Mouse (Mus musculus) neural tube, embryonic 15.5 days (tissue): ENCODE measurements around the gene Olfr616. TPM values are rescaled to one million over a fixed set of nuclear protein-coding genes. Genes with fewer than 3 reads are reported as not detected.
"Not testable (repeated sequence)": the region's sequence is repeated elsewhere in the genome, so short reads cannot be mapped to it uniquely, and the experiment has no call there.

Experiments
- ATAC-seq: fragments of 200-750 bp; cut with Nextera tagmentation; 2 replicates; pipeline ENCODE4 v1.8.0; 2017; ENCODE audit warnings: mild to moderate bottlenecking, moderate TSS enrichment, moderate library complexity; ENCODE audit not compliant: low FRiP score
- H3K27ac ChIP-seq: fragments of 300-500 bp; sonication (generic); replicated peaks from 2 replicates; pipeline ENCODE4 v1.5.1; 2015; ENCODE audit warnings: mild to moderate bottlenecking, inconsistent platforms
- H3K27me3 ChIP-seq: fragments of 300-500 bp; sonication (generic); replicated peaks from 2 replicates; pipeline ENCODE4 v1.6.1; 2015; ENCODE audit warnings: inconsistent platforms
- H3K36me3 ChIP-seq: fragments of 300-500 bp; sonication (generic); 2 replicates; pipeline ENCODE4 v1.6.1; 2015; ENCODE audit warnings: inconsistent platforms
- H3K4me1 ChIP-seq: fragments of 300-500 bp; sonication (generic); 2 replicates; pipeline ENCODE4 v1.6.1; 2015; ENCODE audit warnings: inconsistent platforms
- H3K4me2 ChIP-seq: fragments of 300-500 bp; sonication (generic); 2 replicates; pipeline ENCODE4 v1.6.1; 2015; ENCODE audit warnings: inconsistent platforms, mild to moderate bottlenecking, moderate library complexity
- H3K4me3 ChIP-seq: fragments of 300-500 bp; sonication (generic); replicated peaks from 2 replicates; pipeline ENCODE4 v1.5.1; 2015; ENCODE audit warnings: mild to moderate bottlenecking, inconsistent platforms
- H3K9ac ChIP-seq: fragments of 300-500 bp; sonication (generic); replicated peaks from 2 replicates; pipeline ENCODE4 v1.6.1; 2015; ENCODE audit warnings: mild to moderate bottlenecking, inconsistent platforms
- H3K9me3 ChIP-seq: fragments of 300-500 bp; sonication (generic); replicated peaks from 2 replicates; pipeline ENCODE4 v1.6.1; 2016; ENCODE audit warnings: inconsistent platforms
- WGBS: fragments of 180-500 bp; shearing (Covaris S2); methylation state at CpG from one replicate; pipeline ENCODE4 v1.1.7; 2015; ENCODE audit warnings: mixed read lengths; 5-methylcytosine and 5-hydroxymethylcytosine counted together
- polyA plus RNA-seq: library from polyadenylated mRNA; unstranded; fragments of >200 nt; fragmentation: Nextera tagmentation; extraction: Ambion mirVana; gene quantifications from 2 replicates; pipeline ENCODE4 v1.2.1, GENCODE M21; 2015

The Olfr616 gene
- not detected in 2 replicates for polyA plus RNA-seq

GRCm38 (mm10) chr7:103569043-103569442 lies at the start of gene Olfr616:
Olfr616 (minus strand) TSS chr7:103569143.
- Histone ChIP-seq H3K9ac (no peak within 1 kb of the TSS), H3K4me1 (no peaks in the 10 kb centered on the region), H3K27ac (no peak within 1 kb of the TSS), H3K27me3 (no peaks in the 10 kb centered on the region), H3K36me3 (no peaks in the 10 kb centered on the region), H3K4me3 (no peak within 1 kb of the TSS), H3K9me3 (no peaks in the 10 kb centered on the region), H3K4me2 (no peak within 1 kb of the TSS)
- no peak for ATAC-seq
- WGBS, result 82% methylated on average over 3 of the region's 3 CpGs

GRCm38 (mm10) chr7:103612434-103612833 lies 43.5 kb upstream of the Olfr616 start, which contains the start of gene Olfr620:
Olfr620 (minus strand) TSS chr7:103612534.
- no peaks in the 10 kb centered on the region for H3K27me3 ChIP-seq
- ATAC-seq, result no peak
- no peak within 1 kb of the TSS for H3K4me3 ChIP-seq
- H3K36me3 ChIP-seq, result no peaks in the 10 kb centered on the region
- no peak within 1 kb of the TSS for H3K4me2 ChIP-seq
- no peak within 1 kb of the TSS for H3K9ac ChIP-seq
- H3K27ac ChIP-seq, result no peak within 1 kb of the TSS
- 79% methylated on average over 2 of the region's 2 CpGs for WGBS
- no peaks in the 10 kb centered on the region for H3K4me1 ChIP-seq
- no peaks in the 10 kb centered on the region for H3K9me3 ChIP-seq

- Histone ChIP-seq H3K9me3 (no peaks in the 10 kb centered on the region), H3K36me3 (no peaks in the 10 kb centered on the region), H3K4me3 (no peak overlapping the region), H3K4me1 (no peaks in the 10 kb centered on the region), H3K4me2 (no peak overlapping the region), H3K27ac (no peak overlapping the region), H3K27me3 (no peaks in the 10 kb centered on the region), H3K9ac (no peak overlapping the region)
- no peak for ATAC-seq
- 91% methylated on average over 2 of the region's 2 CpGs for WGBS
Observed at GRCm38 (mm10) chr7:103607425-103607824, 38.5 kb upstream of the Olfr616 start.

DNA sequence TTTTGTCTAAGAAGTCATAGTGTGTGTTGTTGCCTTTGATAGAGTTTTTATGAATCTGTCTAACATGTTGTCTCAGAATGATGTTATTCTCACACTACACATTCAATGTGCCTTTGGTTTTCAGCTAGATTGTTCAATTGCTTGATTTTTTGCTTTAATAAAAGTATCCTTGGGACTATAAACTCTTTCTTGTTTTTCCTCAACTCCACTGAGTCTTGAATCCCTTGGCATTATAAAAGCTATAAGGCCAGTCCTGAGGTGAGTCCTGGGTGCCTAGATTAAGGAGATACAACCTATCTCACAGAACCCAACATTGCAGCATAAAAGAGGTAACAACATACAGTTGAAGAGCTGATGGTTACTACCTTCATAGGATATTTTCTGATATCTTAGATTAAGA lies 31.3 kb upstream of the Olfr616 start, which contains the start of gene Olfr619:
Gene Olfr619 (plus strand): TSS at position 301 of the 400 bp plus-strand sequence.
- Histone ChIP-seq H3K9ac (no peak within 1 kb of the TSS), H3K27me3 (no peaks in the 10 kb centered on the region), H3K4me2 (no peak within 1 kb of the TSS), H3K9me3 (no peaks in the 10 kb centered on the region), H3K4me1 (no peaks in the 10 kb centered on the region), H3K4me3 (no peak within 1 kb of the TSS), H3K27ac (no peak within 1 kb of the TSS), H3K36me3 (no peaks in the 10 kb centered on the region)
- no peak for ATAC-seq

- no peak within 1 kb of the TSS for H3K27ac ChIP-seq
- no peaks in the 10 kb centered on the region for H3K36me3 ChIP-seq
- H3K9ac ChIP-seq, result no peak within 1 kb of the TSS
- no peak for ATAC-seq
- no peaks in the 10 kb centered on the region for H3K4me1 ChIP-seq
- H3K9me3 ChIP-seq, result no peaks in the 10 kb centered on the region
- H3K27me3 ChIP-seq, result no peaks in the 10 kb centered on the region
- H3K4me2 ChIP-seq, result no peak within 1 kb of the TSS
- WGBS, result 68% methylated on average over 2 of the region's 2 CpGs
- H3K4me3 ChIP-seq, result no peak within 1 kb of the TSS
Observed at GRCm38 (mm10) chr7:103589803-103590202, 20.9 kb upstream of the Olfr616 start, which contains the start of gene Olfr618. Olfr618 (plus strand) TSS chr7:103590103.

GRCm38 (mm10) chr7:103572761-103573160 lies 3.8 kb upstream of the Olfr616 start, which contains the start of gene Olfr617:
Olfr617 (plus strand) TSS chr7:103573061.
- no peak within 1 kb of the TSS for H3K4me3 ChIP-seq
- no peaks in the 10 kb centered on the region for H3K27me3 ChIP-seq
- no peaks in the 10 kb centered on the region for H3K36me3 ChIP-seq
- no peak within 1 kb of the TSS for H3K9ac ChIP-seq
- H3K9me3 ChIP-seq, result no peaks in the 10 kb centered on the region
- no peaks in the 10 kb centered on the region for H3K4me1 ChIP-seq
- no peak within 1 kb of the TSS for H3K4me2 ChIP-seq
- H3K27ac ChIP-seq, result no peak within 1 kb of the TSS
- WGBS, result 81% methylated on average over 1 of the region's 1 CpGs
- ATAC-seq, result no peak

GRCm38 (mm10) chr7:103555779-103556178 lies 13.2 kb downstream of the Olfr616 start, which contains the start of gene Olfr615:
Olfr615 (plus strand) TSS chr7:103556079.
- Histone ChIP-seq H3K4me3 (no peak within 1 kb of the TSS), H3K4me2 (no peak within 1 kb of the TSS), H3K9me3 (no peaks in the 10 kb centered on the region), H3K27me3 (no peaks in the 10 kb centered on the region), H3K9ac (no peak within 1 kb of the TSS), H3K27ac (no peak within 1 kb of the TSS), H3K4me1 (no peaks in the 10 kb centered on the region), H3K36me3 (no peaks in the 10 kb centered on the region)
- 82% methylated on average over 2 of the region's 2 CpGs for WGBS
- ATAC-seq, result no peak

DNA sequence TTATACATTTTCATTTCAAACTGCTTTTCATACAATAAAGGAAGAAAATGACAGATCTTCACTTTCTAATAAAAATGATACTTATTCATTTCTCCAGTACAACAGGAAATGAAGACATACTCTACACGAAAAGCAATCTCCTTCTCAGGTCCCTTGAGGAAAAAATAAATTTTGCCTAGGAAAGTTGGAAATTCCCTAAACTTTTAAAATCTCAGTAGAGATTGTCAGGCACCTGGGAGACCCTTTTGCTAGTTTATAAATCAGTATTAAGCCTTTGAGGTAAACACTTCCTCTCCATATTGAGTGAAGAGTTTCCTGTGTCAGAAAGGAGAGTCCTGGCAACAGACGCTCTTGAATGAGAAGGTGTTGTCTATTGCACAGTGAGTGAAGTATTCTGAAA lies 21.2 kb downstream of the Olfr616 start, which contains the start of gene Olfr613:
Gene Olfr613 (plus strand): TSS at position 301 of the 400 bp plus-strand sequence.
- H3K27me3 ChIP-seq, result no peaks in the 10 kb centered on the region
- H3K36me3 ChIP-seq, result no peaks in the 10 kb centered on the region
- no peak for ATAC-seq
- 88% methylated on average over 2 of the region's 2 CpGs for whole genome bisulfite sequencing
- no peak within 1 kb of the TSS for H3K27ac ChIP-seq
- H3K4me2 ChIP-seq, result no peak within 1 kb of the TSS
- no peaks in the 10 kb centered on the region for H3K4me1 ChIP-seq
- no peak within 1 kb of the TSS for H3K4me3 ChIP-seq
- H3K9ac ChIP-seq, result no peak within 1 kb of the TSS
- H3K9me3 ChIP-seq, result no peaks in the 10 kb centered on the region

DNA sequence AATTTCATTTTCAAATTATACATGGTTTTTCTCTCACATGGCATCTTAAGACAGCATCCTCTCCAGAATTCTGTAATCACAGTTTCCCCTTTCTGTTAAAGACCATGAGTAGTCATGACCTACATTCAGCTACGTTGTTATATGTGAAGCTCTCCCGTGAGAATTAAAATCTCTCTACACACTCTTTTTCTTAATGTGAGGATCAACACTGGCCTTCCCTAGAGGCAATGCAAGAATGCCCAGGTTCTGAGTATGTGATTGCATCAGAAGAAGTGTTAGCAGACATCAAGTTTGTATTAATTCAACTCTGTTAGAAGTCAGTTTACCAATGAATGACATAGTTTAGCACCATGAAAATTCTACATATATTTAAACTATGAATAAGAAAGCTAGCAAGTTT lies 26.3 kb downstream of the Olfr616 start, which contains the start of gene Olfr612:
Gene Olfr612 (minus strand): TSS at position 101 of the 400 bp plus-strand sequence.
- 94% methylated on average over 2 of the region's 2 CpGs for WGBS
- H3K36me3 ChIP-seq, H3K27ac ChIP-seq, H3K9ac ChIP-seq, H3K4me1 ChIP-seq, H3K9me3 ChIP-seq, H3K27me3 ChIP-seq, H3K4me2 ChIP-seq, ATAC-seq, H3K4me3 ChIP-seq: not testable (repeated sequence)

GRCm38 (mm10) chr7:103520746-103521145 lies 48.2 kb downstream of the Olfr616 start, which contains the start of gene Olfr611:
Olfr611 (minus strand) TSS chr7:103520846.
- not testable (repeated sequence) for H3K36me3 ChIP-seq, ATAC-seq, H3K9ac ChIP-seq, H3K27ac ChIP-seq, H3K27me3 ChIP-seq, H3K4me2 ChIP-seq, H3K4me1 ChIP-seq, H3K4me3 ChIP-seq, H3K9me3 ChIP-seq
- WGBS, result 68% methylated on average over 1 of the region's 1 CpGs
